Mouse (Mus musculus) left cerebral cortex, postnatal 4 days (tissue): ENCODE measurements around the gene Ercc1. TPM values are rescaled to one million over a fixed set of nuclear protein-coding genes. Genes with fewer than 3 reads are reported as not detected.
A peak's percentile ranks its signal among the peaks of the same experiment; 100 is the strongest.

Experiments
- DNase-seq: peaks from one replicate; pipeline ENCODE4 v3.0.0-alpha.2; 2022
- intact Hi-C: fragments of 180-260 bp; cut with DNase I; formaldehyde crosslinking; loops from one replicate; pipeline ENCODE4 v1.15.1; 2025
- total RNA-seq, 2 experiments: library from RNA; stranded (reverse); gene quantifications; 2 replicates each; pipeline ENCODE4 v1.2.3; 2021

The Ercc1 gene
- total RNA-seq, result 10 to 100 TPM; 60.1 to 70.9 TPM

GRCm38 (mm10) chr7:19344237-19344847 lies at the start of gene Ercc1:
Ercc1 (plus strand) TSS chr7:19344778.
- DNase-seq, result no peak
- intact Hi-C loops, result no loop called here

DNA sequence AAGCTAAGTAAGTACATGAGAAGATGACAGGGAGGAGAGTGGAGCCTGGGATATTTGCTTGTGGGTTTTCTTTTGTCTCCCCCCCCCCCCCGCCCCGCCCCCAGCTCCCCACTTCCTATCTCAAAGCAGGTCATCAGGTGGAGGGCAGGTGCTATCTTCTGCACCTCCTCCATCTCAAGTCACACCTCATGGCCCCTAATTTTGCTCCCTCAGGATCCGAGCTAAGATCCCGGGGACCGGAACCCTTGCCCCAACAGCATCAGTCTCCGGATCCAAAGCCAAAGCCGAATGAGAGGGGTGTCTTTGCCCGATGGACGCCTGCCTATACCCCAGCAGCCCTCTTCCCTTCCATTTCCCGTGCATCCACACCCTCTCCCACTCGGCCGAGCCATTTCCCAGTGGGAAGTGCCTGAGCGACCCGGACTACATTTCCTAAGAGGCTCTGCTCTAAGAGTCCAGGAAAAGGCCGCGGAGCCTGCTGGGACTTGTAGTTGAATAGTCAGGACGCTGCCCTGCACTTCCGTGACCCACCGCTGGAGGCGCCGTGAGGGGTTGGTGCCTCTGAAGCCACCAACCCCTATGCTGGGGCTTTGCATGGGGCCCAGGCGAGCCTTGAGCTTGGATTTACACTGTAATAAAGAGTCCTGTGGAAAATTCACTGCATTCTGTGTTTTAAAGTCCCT lies 48.9 kb upstream of the Ercc1 start:
- intact Hi-C loops, result no loop called here
- peak; percentile 98 for DNase-seq

DNA sequence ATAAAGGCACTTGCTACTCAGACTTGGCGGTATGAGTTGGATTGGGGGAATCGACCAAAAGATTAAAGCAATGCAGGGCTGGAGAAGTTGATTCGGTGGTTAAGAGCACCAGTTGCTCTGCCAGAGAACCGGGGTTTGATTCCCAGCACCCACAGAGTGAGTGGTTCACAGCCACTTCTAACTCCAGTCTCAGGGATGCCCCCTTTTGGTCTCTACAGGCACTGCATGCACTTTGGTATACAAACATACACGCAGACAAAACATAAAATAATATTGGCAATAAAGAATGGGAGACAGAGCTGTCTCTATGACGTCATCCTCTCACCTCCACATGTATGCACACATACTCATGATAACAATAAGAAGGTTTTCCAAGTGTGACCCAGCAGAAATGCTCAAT lies 47.5 kb upstream of the Ercc1 start:
- intact Hi-C loops, result no loop called here
- no peak for DNase-seq

- intact Hi-C loops, result no loop called here
These were observed 46.8 kb upstream of the Ercc1 start for GRCm38 (mm10) chr7:19297794-19298193.

DNA sequence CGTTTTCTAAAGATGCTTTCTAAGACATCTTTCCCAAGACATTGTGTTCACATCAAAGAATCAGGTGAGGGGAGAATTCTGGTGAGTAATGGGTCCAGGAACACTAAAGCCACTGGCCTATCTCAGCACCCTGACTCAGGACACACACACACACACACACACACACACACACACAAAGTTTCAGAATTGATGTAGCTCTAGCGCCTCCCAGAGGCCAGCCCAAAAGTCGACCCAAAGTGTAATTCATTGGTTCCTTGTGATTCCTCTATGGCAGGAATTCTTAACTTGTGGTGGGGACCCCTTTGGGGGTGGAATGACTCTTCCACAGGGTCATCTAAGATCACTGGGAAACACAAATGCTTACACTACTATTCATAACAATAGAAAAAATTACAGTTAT lies 45.4 kb upstream of the Ercc1 start:
- no peak for DNase-seq
- intact Hi-C loops, result no loop called here

More at GRCm38 (mm10) chr7:19297794-19298193, 46.8 kb upstream of the Ercc1 start:
- DNase-seq, result no peak

DNA sequence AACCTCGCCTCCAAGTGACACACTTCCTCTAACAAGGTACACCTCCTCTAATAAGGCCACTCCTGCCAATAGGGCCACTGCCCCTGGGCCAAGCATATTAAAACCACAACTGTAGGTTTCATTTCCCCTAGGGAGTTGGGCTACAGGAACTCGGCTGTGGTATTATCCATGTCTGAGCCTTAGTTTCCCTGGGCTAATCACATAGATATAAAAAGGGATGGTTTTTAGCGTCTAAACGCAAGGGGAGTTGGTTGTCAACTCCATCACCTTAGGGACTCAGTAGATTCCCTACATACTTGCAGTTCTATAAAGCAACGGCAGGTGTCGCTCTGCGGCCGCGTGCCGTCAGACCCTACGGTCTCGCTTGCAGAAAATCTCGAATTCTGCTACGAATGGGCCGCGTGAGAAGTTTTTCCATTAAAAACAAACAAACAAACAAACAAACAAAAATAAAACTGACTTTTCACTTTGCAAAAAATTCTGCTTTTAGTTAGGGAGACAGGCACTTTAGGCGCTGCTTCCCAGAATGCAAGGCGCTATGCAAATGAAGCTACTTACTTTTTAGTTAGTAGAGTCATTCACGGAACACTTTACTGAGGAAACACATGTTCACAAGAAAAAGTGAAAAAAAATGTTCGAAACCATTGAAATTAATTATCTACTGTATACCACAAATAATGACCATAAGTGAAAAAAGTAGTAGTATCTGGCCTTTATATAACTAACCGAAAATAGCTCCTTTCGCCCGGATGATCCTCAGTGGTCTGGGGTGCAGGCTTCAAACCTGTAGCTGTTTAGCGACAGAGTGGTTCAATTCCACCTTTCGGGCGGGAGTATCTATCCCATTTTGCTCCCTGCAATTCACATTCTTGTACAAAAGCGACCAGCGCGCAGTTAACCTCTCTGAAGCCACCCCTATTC lies 43.8 kb upstream of the Ercc1 start:
- intact Hi-C loops, result loop anchor here (2.0 kb wide), 1 partner anchor 42 kb away; no protein-coding TSS in a partner anchor
- DNase-seq, result peak; percentile 82

DNA sequence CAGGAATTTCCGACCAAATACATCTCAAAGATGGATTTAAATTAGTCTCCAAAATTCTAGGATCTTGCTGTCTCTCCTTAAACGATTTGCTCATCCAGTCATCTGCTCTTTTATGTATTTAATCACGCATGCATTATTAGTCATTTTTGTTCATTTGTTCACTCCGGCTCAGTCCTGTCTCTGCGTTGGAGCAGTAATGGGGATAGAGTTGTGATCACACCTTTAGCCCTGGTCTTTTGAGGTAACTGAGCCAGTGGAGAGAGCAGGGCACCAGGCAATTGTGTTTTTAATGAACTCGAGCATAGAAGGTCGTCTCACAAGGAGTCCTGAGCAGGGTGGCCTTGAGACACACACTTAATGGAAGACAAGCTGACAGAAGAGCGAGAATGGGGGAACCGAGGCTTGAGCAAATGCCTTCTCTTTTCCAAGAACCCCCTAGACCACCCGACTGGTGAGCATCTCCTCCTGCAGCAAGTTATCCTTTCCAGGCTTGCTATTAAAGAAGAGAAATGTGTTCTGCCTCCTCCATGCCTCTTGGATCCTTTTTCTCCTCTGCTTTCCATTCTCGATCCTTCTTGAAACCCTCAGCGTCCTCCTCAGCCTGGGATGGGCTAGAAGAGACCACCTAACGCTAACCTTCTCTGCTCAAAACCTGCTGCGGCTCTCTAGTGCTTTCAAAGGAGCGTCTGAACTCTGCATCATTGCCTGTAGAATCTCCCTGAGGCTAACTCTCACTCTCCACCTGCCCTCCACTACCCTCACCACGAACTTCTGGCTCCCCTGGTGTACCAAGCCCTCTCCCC lies 42.9 kb upstream of the Ercc1 start:
- no peak for DNase-seq

DNA sequence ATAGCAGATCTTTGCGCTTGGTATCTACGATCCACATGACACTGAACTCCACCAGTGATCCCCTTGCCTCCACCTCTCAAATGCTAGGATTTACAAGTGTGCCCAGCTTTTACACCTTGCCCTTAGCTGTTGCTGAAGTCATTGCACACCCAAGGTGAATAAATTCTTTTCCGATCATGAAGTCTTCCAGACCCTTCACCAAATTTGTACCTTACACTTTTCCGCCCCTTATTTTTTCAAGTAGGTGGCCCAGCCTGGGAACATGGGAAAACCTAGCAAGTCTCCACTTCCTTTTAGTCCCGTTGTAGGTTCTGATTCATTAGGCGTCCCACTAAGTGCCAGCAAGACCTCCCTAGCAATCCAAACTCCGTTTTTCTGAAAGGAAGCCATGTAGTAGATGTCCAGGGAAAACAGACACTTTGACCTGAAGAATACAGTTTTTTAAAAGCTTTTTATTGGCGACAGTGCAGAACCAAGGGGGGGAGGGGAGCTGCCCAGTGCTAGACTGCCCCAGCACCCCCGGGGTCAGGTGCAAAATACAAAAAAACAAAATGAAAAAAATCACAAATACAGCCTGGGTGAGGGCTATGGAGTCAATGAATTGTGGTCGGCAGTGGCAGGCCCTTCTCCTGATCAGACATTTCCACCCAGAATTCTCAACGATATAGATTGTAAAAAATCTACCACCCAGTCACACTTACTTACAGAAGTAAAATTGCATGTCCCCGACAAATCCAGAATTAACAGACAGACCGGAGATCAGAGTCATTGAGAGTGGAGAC lies 42.1 kb upstream of the Ercc1 start:
- no peak for DNase-seq
- intact Hi-C loops, result no loop called here

More for the DNA sequence above, 42.9 kb upstream of the Ercc1 start:
- intact Hi-C loops, result loop anchor here (2.0 kb wide), 1 partner anchor 41 kb away; no protein-coding TSS in a partner anchor

GRCm38 (mm10) chr7:19303046-19303305 lies 41.6 kb upstream of the Ercc1 start:
- intact Hi-C loops, result no loop called here
- no peak for DNase-seq

- DNase-seq, result peak; percentile 81
- intact Hi-C loops, result no loop called here
These were observed 40.8 kb upstream of the Ercc1 start for GRCm38 (mm10) chr7:19303770-19304169.

DNA sequence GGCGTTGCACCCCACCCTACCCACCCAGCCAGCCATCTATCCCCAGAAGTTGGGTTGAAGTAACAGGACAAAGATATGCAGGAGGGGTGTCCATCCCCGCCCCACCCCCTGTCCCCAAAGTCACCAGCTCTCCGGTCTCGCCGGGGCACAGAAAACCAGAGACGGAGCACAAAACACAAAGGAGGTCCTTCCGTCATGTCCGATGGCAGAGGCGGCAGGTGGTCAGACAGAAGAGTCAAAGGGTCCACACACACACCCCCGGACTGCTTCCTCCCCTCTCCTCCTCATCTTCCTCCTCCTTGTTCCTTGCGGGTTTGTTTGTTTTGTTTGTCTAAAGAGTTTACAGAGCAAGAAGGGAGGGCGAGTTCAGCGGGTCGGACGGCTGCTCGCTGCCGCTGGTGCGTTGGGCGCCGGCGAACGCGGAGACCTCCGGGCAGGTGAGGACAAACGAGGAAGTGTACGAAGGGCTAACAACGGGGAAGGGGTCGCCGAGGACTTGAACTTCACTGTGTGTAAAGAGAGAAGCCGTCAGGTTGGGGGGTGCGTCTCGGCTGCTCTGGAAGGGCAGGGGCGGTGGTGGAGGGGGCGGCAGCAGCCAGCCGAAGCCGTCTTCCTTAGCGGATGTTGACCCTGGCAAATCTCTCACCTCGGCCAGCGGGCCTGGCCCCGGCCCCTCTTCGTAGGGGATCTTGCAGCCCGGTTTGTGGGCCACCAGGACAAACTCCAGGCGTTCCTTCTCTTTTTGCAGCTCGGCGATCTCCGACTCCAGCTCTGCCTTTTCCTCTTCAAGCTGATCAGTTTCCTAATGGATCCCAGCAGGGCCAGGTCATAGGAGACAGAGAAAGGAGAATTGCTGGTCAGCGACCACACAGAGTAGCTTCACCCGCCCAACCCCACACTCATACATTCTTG lies 39.8 kb upstream of the Ercc1 start:
- no peak for DNase-seq
- intact Hi-C loops, result no loop called here

DNA sequence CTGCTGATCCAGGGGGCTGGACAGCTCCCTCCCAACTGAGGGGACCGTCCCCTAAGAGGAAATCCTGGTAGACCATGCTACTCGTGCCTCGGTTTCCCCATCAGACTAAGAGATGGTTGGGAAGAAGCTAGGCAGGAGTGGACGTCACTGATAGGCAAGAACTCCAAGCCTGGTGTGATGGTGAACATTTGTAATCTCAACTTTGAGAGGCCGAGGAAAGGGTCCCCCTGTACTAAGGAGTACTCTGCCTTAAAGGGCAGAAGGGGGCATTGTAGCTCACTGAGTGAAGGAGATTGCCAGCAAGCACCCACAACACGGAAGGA lies 39.2 kb upstream of the Ercc1 start:
- intact Hi-C loops, result no loop called here
- no peak for DNase-seq

GRCm38 (mm10) chr7:19305796-19306765 lies 38.5 kb upstream of the Ercc1 start:
- intact Hi-C loops, result no loop called here
- no peak for DNase-seq

DNA sequence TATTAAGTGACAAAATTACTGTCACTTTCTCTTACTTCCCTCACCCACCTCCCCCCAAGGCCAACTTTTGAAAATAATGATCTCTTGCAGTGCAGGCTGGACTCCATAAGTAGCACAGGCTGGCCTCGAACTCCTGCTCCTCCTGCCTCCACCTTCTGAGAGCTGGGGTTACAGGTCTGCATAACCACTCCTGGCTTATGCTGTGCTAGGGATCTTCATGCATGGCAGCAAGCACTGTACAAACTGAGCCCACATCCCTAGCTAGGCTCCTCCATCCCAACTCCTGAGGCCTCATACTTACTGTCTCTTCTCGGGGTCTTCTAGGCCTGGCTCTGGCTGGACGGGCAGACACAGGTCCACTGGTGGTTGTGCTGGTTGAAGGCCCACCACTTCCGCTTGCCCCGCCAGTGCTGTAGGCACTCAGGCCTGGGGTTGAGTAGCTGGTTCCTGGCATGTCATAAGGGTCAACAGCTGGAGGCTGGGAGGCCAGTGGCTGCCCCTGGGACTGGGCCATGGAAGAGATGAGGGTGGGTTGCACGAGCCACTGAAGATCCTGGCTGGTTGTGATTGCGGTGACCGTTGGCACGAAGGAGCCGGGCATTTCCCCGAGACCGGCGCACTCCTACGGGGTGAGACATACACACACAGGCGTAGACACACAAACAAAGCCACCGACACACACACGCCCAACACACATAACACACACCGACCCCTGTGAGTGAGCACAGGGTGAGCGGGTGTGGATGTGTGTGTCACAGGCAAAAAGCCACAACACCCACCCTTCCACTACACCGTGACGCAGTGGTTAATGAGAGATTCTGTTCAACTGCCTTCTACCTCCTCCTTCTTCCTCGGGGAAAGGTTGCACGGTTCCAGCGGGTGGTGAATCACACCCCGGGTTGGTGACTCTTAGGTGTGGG lies 37.5 kb upstream of the Ercc1 start:
- intact Hi-C loops, result no loop called here
- no peak for DNase-seq

DNA sequence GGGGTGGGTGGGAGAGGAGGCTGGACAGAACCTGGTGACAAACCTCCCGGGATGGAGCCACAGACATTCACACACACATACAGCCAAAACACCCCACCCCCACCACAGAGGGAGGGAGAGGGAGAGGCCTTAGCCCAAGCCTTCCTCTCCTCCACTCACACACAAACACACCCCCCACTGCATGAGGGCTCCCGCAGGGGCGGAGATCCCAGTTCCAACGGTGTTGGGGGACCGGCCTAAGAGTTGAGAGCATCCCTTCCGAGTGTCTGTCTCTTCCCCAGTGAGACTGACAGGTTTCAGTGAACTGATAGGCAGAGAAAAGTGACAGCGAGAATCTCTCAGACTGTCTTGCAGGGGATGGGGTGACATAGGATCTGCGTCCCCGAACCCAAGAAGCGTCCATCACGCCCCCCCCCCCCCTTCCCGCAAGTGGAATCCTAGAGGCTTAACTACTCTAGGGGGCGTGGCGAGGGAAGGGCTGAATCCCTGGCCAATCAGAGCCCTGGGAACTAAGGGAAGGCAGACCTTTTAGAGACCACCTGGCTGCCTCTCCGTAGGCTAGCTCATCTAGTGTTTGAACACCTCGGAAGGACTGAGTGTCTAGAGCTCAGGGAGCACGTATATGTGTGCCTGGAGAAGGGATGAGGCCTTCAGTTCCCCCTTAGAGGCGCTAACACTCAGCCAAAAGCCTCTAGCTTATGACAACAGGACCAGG lies 36.7 kb upstream of the Ercc1 start:
- peak; percentile 81 for DNase-seq
- intact Hi-C loops, result no loop called here
